Mouse (Mus musculus) embryo, embryonic 10.5 days (tissue): ENCODE data around the gene Aknad1.

ENCODE experiments used
- DNase-seq: peaks from one replicate; pipeline ENCODE4 v3.0.0-alpha.2; 2015; ENCODE audit warnings: low spot score

Aknad1 gene

GRCm38 (mm10) chr3:108787754-108788454 is 48.4 kb downstream of the Aknad1 start:
- DNase-seq: no peak

- DNase-seq: no peak
Measured at GRCm38 (mm10) chr3:108788455-108788794, 49.0 kb downstream of the Aknad1 start.

- peak; percentile 39 for DNase-seq
Measured at GRCm38 (mm10) chr3:108789299-108789698, 49.8 kb downstream of the Aknad1 start.

- DNase-seq: no peak
Measured at GRCm38 (mm10) chr3:108790499-108790898, 51.0 kb downstream of the Aknad1 start.

GRCm38 (mm10) chr3:108791054-108791706 is 51.7 kb downstream of the Aknad1 start:
- DNase-seq: no peak

- DNase-seq: no peak
Measured at GRCm38 (mm10) chr3:108792420-108792819, 53.0 kb downstream of the Aknad1 start.

GRCm38 (mm10) chr3:108794780-108795179 is 55.3 kb downstream of the Aknad1 start:
- no peak for DNase-seq

GRCm38 (mm10) chr3:108795554-108796299 is 56.3 kb downstream of the Aknad1 start:
- DNase-seq: no peak

GRCm38 (mm10) chr3:108796386-108796785 is 56.9 kb downstream of the Aknad1 start:
- DNase-seq: no peak

GRCm38 (mm10) chr3:108797723-108798122 is 58.3 kb downstream of the Aknad1 start:
- DNase-seq: no peak

GRCm38 (mm10) chr3:108798375-108798774 is 58.9 kb downstream of the Aknad1 start:
- DNase-seq: no peak

- DNase-seq: no peak
Measured at GRCm38 (mm10) chr3:108805622-108806021, 66.2 kb downstream of the Aknad1 start.

- DNase-seq: no peak
Measured at GRCm38 (mm10) chr3:108810747-108811263, 71.3 kb downstream of the Aknad1 start.

- no peak for DNase-seq
Measured at GRCm38 (mm10) chr3:108815631-108816030, 76.2 kb downstream of the Aknad1 start.

- no peak for DNase-seq
Measured at GRCm38 (mm10) chr3:108830493-108830892, 91.0 kb downstream of the Aknad1 start.

- no peak for DNase-seq
Measured at GRCm38 (mm10) chr3:108831750-108832149, 92.3 kb downstream of the Aknad1 start.
